Mouse (Mus musculus) CH12.LX (cell line): ENCODE results near the gene Ift27. TPM values are rescaled to one million over a fixed set of nuclear protein-coding genes. Genes with fewer than 3 reads are reported as not detected.
A peak's percentile ranks its signal among the peaks of the same experiment; 100 is the strongest.

Experiments used
- DNase-seq: peaks from one replicate; pipeline ENCODE4 v3.0.0-alpha.2; 2013; ENCODE audit errors: extremely low read depth
- H3K27ac ChIP-seq: 2 replicates; pipeline ENCODE4 v1.5.1; 2012; ENCODE audit warnings: low read depth, mild to moderate bottlenecking, control low read depth, moderate library complexity; ENCODE audit not compliant: insufficient read depth
- H3K27me3 ChIP-seq: replicated peaks from 2 replicates; pipeline ENCODE3; 2012; ENCODE audit warnings: inconsistent platforms
- H3K36me3 ChIP-seq, 2 experiments: replicated peaks in 1 of 2; 2 replicates each; pipeline versions ENCODE3 to v1.6.1; 2012; ENCODE audit warnings: inconsistent platforms in 1 of 2, low read length in 1 of 2, mild to moderate bottlenecking in 1 of 2, mixed read lengths in 1 of 2, moderate library complexity in 1 of 2; ENCODE audit not compliant: control insufficient read depth in 1 of 2, insufficient read depth in 1 of 2
- H3K4me1 ChIP-seq, 2 experiments: 2 replicates each; pipeline ENCODE4 v1.6.1; 2012; ENCODE audit warnings: inconsistent platforms in 1 of 2, moderate library complexity in 1 of 2; ENCODE audit not compliant: insufficient read depth in 2 of 2, control insufficient read depth in 1 of 2
- H3K4me2 ChIP-seq: 2 replicates; pipeline ENCODE4 v1.6.1; 2012; ENCODE audit warnings: low read depth, mild to moderate bottlenecking, control low read depth; ENCODE audit not compliant: poor library complexity, insufficient read depth, severe bottlenecking
- H3K4me3 ChIP-seq, 3 experiments: fragments of 150-350 bp in 1 of 3; sonication (generic) in 1 of 3; replicated peaks in 1 of 3; 2 replicates each; pipeline versions ENCODE3 to v1.5.1; 2011 to 2012; ENCODE audit warnings: low read depth in 2 of 3, low read length in 2 of 3, mild to moderate bottlenecking in 2 of 3, moderate library complexity in 2 of 3, control low read depth in 1 of 3, improper control_type of control experiment in 1 of 3, inconsistent platforms in 1 of 3, mixed read lengths in 1 of 3; ENCODE audit not compliant: poor library complexity in 1 of 3
- H3K79me2 ChIP-seq: replicated peaks from 2 replicates; pipeline ENCODE4 v1.6.1; 2012; ENCODE audit warnings: mild to moderate bottlenecking, moderate library complexity; ENCODE audit not compliant: control insufficient read depth, poor library complexity, insufficient read depth, severe bottlenecking; ENCODE audit errors: extremely low read depth
- H3K9ac ChIP-seq: 2 replicates; pipeline ENCODE4 v1.6.1; 2012; ENCODE audit warnings: low read depth, mild to moderate bottlenecking, control low read depth, moderate library complexity; ENCODE audit not compliant: insufficient read depth
- H3K9me3 ChIP-seq: replicated peaks from 2 replicates; pipeline ENCODE3; 2012; ENCODE audit warnings: low read length, inconsistent platforms, mixed read lengths
- BHLHE40 ChIP-seq: IDR thresholded peaks from 2 replicates; pipeline ENCODE4 v1.6.1; 2011; ENCODE audit warnings: mild to moderate bottlenecking, low read depth, low read length, improper control_type of control experiment
- CHD1 ChIP-seq: IDR thresholded peaks from 2 replicates; pipeline ENCODE4 v1.6.1; 2012; ENCODE audit warnings: low read depth, low read length, improper control_type of control experiment, inconsistent platforms
- CHD2 ChIP-seq: IDR thresholded peaks from 2 replicates; pipeline ENCODE4 v1.6.1; 2011; ENCODE audit warnings: low read length, improper control_type of control experiment
- ELF1 ChIP-seq: IDR thresholded peaks from 2 replicates; pipeline ENCODE4 v1.6.1; 2014; ENCODE audit warnings: low read depth, mild to moderate bottlenecking, inconsistent platforms, low read length, improper control_type of control experiment
- EP300 ChIP-seq: IDR thresholded peaks from 2 replicates; pipeline ENCODE4 v1.6.1; 2011; ENCODE audit warnings: low read length, improper control_type of control experiment
- ETS1 ChIP-seq: conservative IDR thresholded peaks from 2 replicates; pipeline ENCODE4 v1.6.1; 2012; ENCODE audit warnings: low read depth, mild to moderate bottlenecking, inconsistent platforms, low read length, improper control_type of control experiment, moderate library complexity
- GABPA ChIP-seq: IDR thresholded peaks from 2 replicates; pipeline ENCODE4 v1.6.1; 2012; ENCODE audit warnings: low read depth, low read length, improper control_type of control experiment, inconsistent platforms; ENCODE audit not compliant: insufficient replicate concordance
- HCFC1 ChIP-seq: IDR thresholded peaks from 2 replicates; pipeline ENCODE4 v1.6.1; 2012; ENCODE audit warnings: low read depth, mild to moderate bottlenecking, inconsistent platforms, low read length, improper control_type of control experiment
- IRF4 ChIP-seq: IDR thresholded peaks from 2 replicates; pipeline ENCODE4 v1.6.1; 2014; ENCODE audit warnings: low read depth, mild to moderate bottlenecking, inconsistent platforms, low read length, improper control_type of control experiment
- KAT2A ChIP-seq: IDR thresholded peaks from 2 replicates; pipeline ENCODE4 v1.6.1; 2012; ENCODE audit warnings: low read length, improper control_type of control experiment, inconsistent platforms; ENCODE audit not compliant: insufficient replicate concordance
- MAX ChIP-seq: IDR thresholded peaks from 2 replicates; pipeline ENCODE4 v1.6.1; 2011; ENCODE audit warnings: low read length, improper control_type of control experiment
- MAZ ChIP-seq: IDR thresholded peaks from 2 replicates; pipeline ENCODE4 v1.6.1; 2012; ENCODE audit warnings: low read depth, mild to moderate bottlenecking, inconsistent platforms, low read length, improper control_type of control experiment, moderate library complexity
- MXI1 ChIP-seq: IDR thresholded peaks from 2 replicates; pipeline ENCODE4 v1.6.1; 2011; ENCODE audit warnings: mild to moderate bottlenecking, low read depth, low read length, improper control_type of control experiment
- NELFE ChIP-seq: IDR thresholded peaks from 2 replicates; pipeline ENCODE4 v1.6.1; 2011; ENCODE audit warnings: low read depth, low read length, improper control_type of control experiment
- POLR2AphosphoS2 ChIP-seq: IDR thresholded peaks from 2 replicates; pipeline ENCODE4 v1.6.1; 2011; ENCODE audit warnings: low read depth, low read length, improper control_type of control experiment
- RCOR1 ChIP-seq: conservative IDR thresholded peaks from 2 replicates; pipeline ENCODE4 v1.6.1; 2012; ENCODE audit warnings: low read depth, mild to moderate bottlenecking, inconsistent platforms, low read length, improper control_type of control experiment
- SIN3A ChIP-seq: IDR thresholded peaks from 2 replicates; pipeline ENCODE4 v1.6.1; 2012; ENCODE audit warnings: low read length, improper control_type of control experiment, inconsistent platforms
- SMC3 ChIP-seq: IDR thresholded peaks from 2 replicates; pipeline ENCODE4 v1.6.1; 2011; ENCODE audit warnings: low read depth, low read length, improper control_type of control experiment
- TBP ChIP-seq: conservative IDR thresholded peaks from 2 replicates; pipeline ENCODE4 v1.6.1; 2011; ENCODE audit warnings: low read depth, low read length, improper control_type of control experiment
- TCF12 ChIP-seq: IDR thresholded peaks from 2 replicates; pipeline ENCODE4 v1.6.1; 2014; ENCODE audit warnings: low read depth, mild to moderate bottlenecking, inconsistent platforms, low read length, improper control_type of control experiment
- UBTF ChIP-seq: IDR thresholded peaks from 2 replicates; pipeline ENCODE4 v1.6.1; 2012; ENCODE audit warnings: low read depth, mild to moderate bottlenecking, inconsistent platforms, low read length, improper control_type of control experiment, moderate library complexity
- USF1 ChIP-seq: IDR thresholded peaks from 2 replicates; pipeline ENCODE4 v1.6.1; 2014; ENCODE audit warnings: low read depth, mild to moderate bottlenecking, inconsistent platforms, low read length, improper control_type of control experiment
- USF2 ChIP-seq: conservative IDR thresholded peaks from 2 replicates; pipeline ENCODE4 v1.6.1; 2011; ENCODE audit warnings: low read depth, low read length, improper control_type of control experiment
- ZC3H11A ChIP-seq: IDR thresholded peaks from 2 replicates; pipeline ENCODE4 v1.6.1; 2012; ENCODE audit warnings: low read depth, mild to moderate bottlenecking, inconsistent platforms, low read length, improper control_type of control experiment
- ZKSCAN1 ChIP-seq: IDR thresholded peaks from 2 replicates; pipeline ENCODE4 v1.6.1; 2012; ENCODE audit warnings: low read depth, inconsistent platforms, low read length, improper control_type of control experiment, borderline replicate concordance
- ZNF384 ChIP-seq: IDR thresholded peaks from 2 replicates; pipeline ENCODE4 v1.6.1; 2012; ENCODE audit warnings: low read depth, low read length, improper control_type of control experiment, inconsistent platforms
- dilution Hi-C: fragments of 300-500 bp; cut with MboI; formaldehyde crosslinking; loops from 2 replicates; pipeline ENCODE4 v1.14.3; 2020; ENCODE audit warnings: low sequenced_read_pairs; ENCODE audit not compliant: extremely low pct_unique_long_range_greater_than_20kb, extremely low pct_ligation_motif_present
- in situ Hi-C: fragments of 300-500 bp; cut with MboI; formaldehyde crosslinking; loops from 3 replicates; pipeline ENCODE4 v1.14.3; 2019; ENCODE audit warnings: low sequenced_read_pairs, low pct_ligation_motif_present, low pct_unique_long_range_greater_than_20kb, mixed read lengths
- polyA plus RNA-seq: library from polyadenylated mRNA; unstranded; fragments of >175 nt; gene quantifications from 2 replicates; pipeline ENCODE4 v1.2.1, GENCODE M21; 2012; ENCODE audit warnings: low read depth; ENCODE audit not compliant: insufficient read length
- total RNA-seq, 2 experiments: library from RNA; depleted of rRNA; stranded (reverse); fragments of 300-350 nt in 1 of 2; fragments of >200 nt in 1 of 2; gene quantifications; 2 replicates each; pipeline ENCODE4 v1.2.3; 2012 to 2014

The Ift27 gene
- total and polyA plus RNA-seq, 3 experiments: 67.1 to 82.1 (median 72.1) TPM

GRCm38 (mm10) chr15:78210203-78210602 is 36.3 kb upstream of the Ift27 start:
- H3K4me1 ChIP-seq: peaks cover 29 to 35% of the 10 kb centered on the region in 2 experiments
- peak; percentile 88 for DNase-seq
- H3K9ac ChIP-seq: no peak overlapping the region
- no peak for TF ChIP-seq SMC3
- peak; percentile 50; the same call in 1 of the 2 replicates for TF ChIP-seq ELF1
- no peak for TF ChIP-seq GABPA
- peak; percentile 43; the same call in 1 of the 2 replicates for TF ChIP-seq CHD2
- TF ChIP-seq POLR2AphosphoS2: no peak
- TF ChIP-seq BHLHE40: peak; percentile 26; the same call in 1 of the 2 replicates
- TF ChIP-seq IRF4: peak; percentile 73; the same call in 1 of the 2 replicates
- TF ChIP-seq TBP: no peak
- TF ChIP-seq TCF12: peak; percentile 52; the same call in 1 of the 2 replicates
- 0 out of 2 replicates have a peak, but pooled peaks have one; percentile 32 for TF ChIP-seq SIN3A
- TF ChIP-seq EP300: peak; percentile 84
- TF ChIP-seq ETS1: peak; percentile 43
- TF ChIP-seq, all 38 proteins: peak for 8
- no peak overlapping the region for H3K4me3 ChIP-seq
- no peaks in the 10 kb centered on the region for H3K36me3 ChIP-seq
- H3K27me3 ChIP-seq: no peaks in the 10 kb centered on the region
- H3K4me2 ChIP-seq: no peak overlapping the region
- peak overlapping the region; percentile 28; the same call in 1 of the 2 replicates for H3K27ac ChIP-seq
- no peaks in the 10 kb centered on the region for H3K79me2 ChIP-seq
- dilution Hi-C loops (no loop called here), in situ Hi-C loops (no loop called here)
- peaks cover 10% of the 10 kb centered on the region for H3K9me3 ChIP-seq

GRCm38 (mm10) chr15:78206312-78206711 is 32.4 kb upstream of the Ift27 start, which contains the start of gene Pvalb:
TSS of gene Pvalb (minus strand) at chr15:78206400.
- Histone ChIP-seq H3K4me2 (no peak within 1 kb of the TSS), H3K36me3 (peaks cover 0 to 7% of the 10 kb centered on the region in 2 experiments)
- dilution Hi-C loops: no loop called here
- DNase-seq: no peak
- TF ChIP-seq SMC3: no peak
- no peak for TF ChIP-seq USF1
- no peak for TF ChIP-seq USF2
- no peak for TF ChIP-seq ZKSCAN1
- TF ChIP-seq CHD1: no peak
- TF ChIP-seq ZC3H11A: no peak
- TF ChIP-seq NELFE: no peak
- no peak for TF ChIP-seq MXI1
- TF ChIP-seq KAT2A: no peak
- no peak for TF ChIP-seq UBTF
- no peak for TF ChIP-seq MAX
- no peak for TF ChIP-seq ELF1
- TF ChIP-seq ZNF384: no peak
- TF ChIP-seq MAZ: no peak
- TF ChIP-seq RCOR1: no peak
- TF ChIP-seq HCFC1: no peak
- TF ChIP-seq, all 38 proteins: peak for 0
- Histone ChIP-seq H3K27me3 (no peaks in the 10 kb centered on the region), H3K9me3 (peaks cover 10% of the 10 kb centered on the region), H3K4me1 (peaks cover 24 to 60% of the 10 kb centered on the region in 2 experiments), H3K27ac (no peak within 1 kb of the TSS), H3K9ac (no peak within 1 kb of the TSS), H3K4me3 (no peak within 1 kb of the TSS), H3K79me2 (no peaks in the 10 kb centered on the region; the same call in 1 of the 2 replicates)
- in situ Hi-C loops: no loop called here
